Comparison of ENCODE assay signal across 12 mouse cellular contexts in the genomic region with DNA sequence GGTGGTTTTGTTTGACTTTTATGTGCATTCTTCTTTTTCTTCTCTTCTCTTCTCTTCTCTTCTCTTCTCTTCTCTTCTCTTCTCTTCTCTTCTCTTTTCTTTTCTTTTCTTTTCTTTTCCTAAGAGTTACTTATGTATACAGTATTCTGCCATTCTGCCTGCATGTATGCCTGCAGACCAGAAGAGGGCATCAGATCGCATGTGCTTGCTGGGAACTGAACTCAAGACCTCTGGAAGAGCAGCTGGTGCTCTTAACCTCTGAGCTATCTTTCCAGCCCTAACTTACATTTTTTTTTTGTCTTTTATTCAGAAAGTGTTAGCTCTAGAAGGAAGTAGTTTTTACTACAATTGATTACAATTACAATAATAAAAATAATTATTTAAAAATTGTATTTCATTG. TPM values are rescaled to one million over a fixed set of nuclear protein-coding genes. Genes with fewer than 3 reads are reported as not detected.
A peak's percentile ranks its signal among the peaks of the same experiment; 100 is the strongest.
DNase-seq lines count a peak whose midpoint lies in the region; ATAC-seq and TF ChIP-seq lines count a peak whose summit lies in the region.
"Had no signal": no experiment of that assay in that cellular context is flagged by ENCODE, and none has a peak within 500 bp of the region (broad histone marks: within the 10 kb centered on the region; RNA-seq: fewer than 3 reads in every experiment).

No protein-coding gene starts in this region.

- DNase-seq in hindbrain, postnatal 0 days (ENCODE audit: low spot score): no peak
- no peak for DNase-seq in hindbrain, embryonic 14.5 days (ENCODE audit: low spot score)
- no peak for DNase-seq in lung, postnatal 0 days (ENCODE audit: low spot score)
- DNase-seq in lung, postnatal 25 days (ENCODE audit: low spot score): no peak
- DNase-seq in MEL (ENCODE audit: low read depth, low spot score): peak; percentile 64
- DNase-seq in naive thymus-derived CD4-positive, alpha-beta T cell, adult 2 months (ENCODE audit: low read depth): peak; percentile 16
- DNase-seq in frontal cortex, postnatal 10 days (ENCODE audit: low spot score in 2 of 2): no peak
- DNase-seq in heart, embryonic 10.5 days (ENCODE audit: low spot score): no peak
- DNase-seq: cerebellum, postnatal 25 days; heart, adult 18-20 months; kidney, adult 11 months had no signal

- no peaks in the 10 kb centered on the region for H3K27me3 ChIP-seq in hindbrain, postnatal 0 days (ENCODE audit: insufficient read depth, low read length)
- H3K27me3 ChIP-seq in hindbrain, embryonic 14.5 days (ENCODE audit: control insufficient read depth, insufficient read depth, low read length): no peaks in the 10 kb centered on the region
- no peaks in the 10 kb centered on the region for H3K27me3 ChIP-seq in lung, postnatal 0 days (replicated peaks; ENCODE audit: insufficient read depth, low read length)
- no peaks in the 10 kb centered on the region for H3K27me3 ChIP-seq in MEL (ENCODE audit: control insufficient read depth in 1 of 2, insufficient read depth in 2 of 2, low read length in 2 of 2)
- H3K27me3 ChIP-seq in heart, embryonic 10.5 days (ENCODE audit: insufficient read depth, poor library complexity, severe bottlenecking): no peaks in the 10 kb centered on the region
- H3K27me3 ChIP-seq: embryonic facial prominence, embryonic 15.5 days had no signal

- no peaks in the 10 kb centered on the region for H3K4me1 ChIP-seq in hindbrain, postnatal 0 days (ENCODE audit: insufficient read depth, low read length)
- H3K4me1 ChIP-seq in hindbrain, embryonic 14.5 days (replicated peaks; ENCODE audit: control insufficient read depth, insufficient read depth, low read length): no peaks in the 10 kb centered on the region
- no peaks in the 10 kb centered on the region for H3K4me1 ChIP-seq in lung, postnatal 0 days (ENCODE audit: insufficient read depth, low read depth, low read length)
- H3K4me1 ChIP-seq in MEL (ENCODE audit: control insufficient read depth in 1 of 2, insufficient read depth in 2 of 2, low read length in 2 of 2): no peaks in the 10 kb centered on the region
- no peaks in the 10 kb centered on the region for H3K4me1 ChIP-seq in heart, embryonic 10.5 days
- H3K4me1 ChIP-seq: embryonic facial prominence, embryonic 15.5 days had no signal

- H3K79me2 ChIP-seq in MEL (ENCODE audit: control insufficient read depth, insufficient read depth, low read length, poor library complexity): peaks cover 1% of the 10 kb centered on the region; the same call in 1 of the 2 replicates

- H3K36me3 ChIP-seq in hindbrain, postnatal 0 days (ENCODE audit: insufficient read depth, low read length): peaks cover 22% of the 10 kb centered on the region
- peaks cover 42% of the 10 kb centered on the region for H3K36me3 ChIP-seq in hindbrain, embryonic 14.5 days (replicated peaks; ENCODE audit: control insufficient read depth, insufficient read depth)
- peaks cover 19% of the 10 kb centered on the region; the same call in 1 of the 2 replicates for H3K36me3 ChIP-seq in lung, postnatal 0 days (ENCODE audit: insufficient read depth, low read length)
- H3K36me3 ChIP-seq in MEL (ENCODE audit: control insufficient read depth in 1 of 2, insufficient read depth in 2 of 2, low read length in 2 of 2): peaks cover 0 to 16% of the 10 kb centered on the region in 2 experiments; a peak in 2 of 4 replicates
- H3K36me3 ChIP-seq in heart, embryonic 10.5 days: peaks cover 50% of the 10 kb centered on the region

- TF ChIP-seq CTCF in hindbrain, postnatal 0 days (IDR thresholded peaks at IDR 0.05; ENCODE audit: low read depth): peak; percentile 30; the same call in 1 of the 2 replicates
- TF ChIP-seq CTCF in lung, postnatal 0 days (IDR thresholded peaks at IDR 0.05): peak; percentile 46
- peak; percentile 40 to 67 (median 60); a peak in 5 of 6 replicates for TF ChIP-seq CTCF in MEL (IDR thresholded peaks at IDR 0.05 in 2 of 3, conservative IDR thresholded peaks at IDR 0.05 in 1 of 3; ENCODE audit: control insufficient read depth in 1 of 3, insufficient read depth in 1 of 3, low read depth in 2 of 3, low read length in 3 of 3, poor library complexity in 1 of 3, severe bottlenecking in 1 of 3)

- no peak overlapping the region for H3K4me3 ChIP-seq in hindbrain, postnatal 0 days (ENCODE audit: low read length)
- no peak overlapping the region for H3K4me3 ChIP-seq in hindbrain, embryonic 14.5 days (replicated peaks; ENCODE audit: low read length)
- H3K4me3 ChIP-seq in lung, postnatal 0 days (ENCODE audit: low read depth, low read length): no peak overlapping the region
- H3K4me3 ChIP-seq in MEL (ENCODE audit: control insufficient read depth in 1 of 2, insufficient read depth in 1 of 2, low read depth in 2 of 2, low read length in 2 of 2): no peak overlapping the region
- no peak overlapping the region for H3K4me3 ChIP-seq in heart, embryonic 10.5 days
- H3K4me3 ChIP-seq: embryonic facial prominence, embryonic 15.5 days had no signal

- H3K27ac ChIP-seq in hindbrain, postnatal 0 days: no peak overlapping the region
- H3K27ac ChIP-seq in hindbrain, embryonic 14.5 days: no peak overlapping the region
- H3K27ac ChIP-seq in lung, postnatal 0 days (ENCODE audit: low read length): no peak overlapping the region
- H3K27ac ChIP-seq in MEL (ENCODE audit: control insufficient read depth, low read depth, low read length): no peak overlapping the region
- no peak overlapping the region for H3K27ac ChIP-seq in heart, embryonic 10.5 days
- H3K27ac ChIP-seq: embryonic facial prominence, embryonic 15.5 days had no signal

- TF ChIP-seq EP300 in lung, postnatal 0 days (IDR thresholded peaks at IDR 0.05): no peak
- TF ChIP-seq EP300 in MEL (IDR thresholded peaks at IDR 0.05; ENCODE audit: low read depth in 1 of 2, low read length in 2 of 2): no peak

- no peak for ATAC-seq in hindbrain, postnatal 0 days
- no peak for ATAC-seq in hindbrain, embryonic 14.5 days (ENCODE audit: low FRiP score)
- no peak for ATAC-seq in lung, postnatal 0 days

- H3K9ac ChIP-seq in hindbrain, postnatal 0 days (replicated peaks; ENCODE audit: low read length): no peak overlapping the region
- H3K9ac ChIP-seq in hindbrain, embryonic 14.5 days: no peak overlapping the region
- H3K9ac ChIP-seq in lung, postnatal 0 days (replicated peaks; ENCODE audit: low read depth): no peak overlapping the region
- H3K9ac ChIP-seq in MEL (ENCODE audit: control insufficient read depth, low read depth, low read length, poor library complexity, severe bottlenecking): no peak overlapping the region
- H3K9ac ChIP-seq: embryonic facial prominence, embryonic 15.5 days had no signal

- TF ChIP-seq POLR2A in MEL (IDR thresholded peaks at IDR 0.05; ENCODE audit: control insufficient read depth in 1 of 2, insufficient read depth in 1 of 2, low read depth in 1 of 2, low read length in 2 of 2, poor library complexity in 1 of 2): no peak

- no peaks in the 10 kb centered on the region for H3K9me3 ChIP-seq in hindbrain, postnatal 0 days (ENCODE audit: low read length)
- H3K9me3 ChIP-seq in hindbrain, embryonic 14.5 days (ENCODE audit: control insufficient read depth, low read length): no peaks in the 10 kb centered on the region
- no peaks in the 10 kb centered on the region for H3K9me3 ChIP-seq in lung, postnatal 0 days (ENCODE audit: low read length)
- H3K9me3 ChIP-seq in MEL (replicated peaks; ENCODE audit: insufficient read depth, low read length): no peaks in the 10 kb centered on the region
- no peaks in the 10 kb centered on the region for H3K9me3 ChIP-seq in heart, embryonic 10.5 days
- H3K9me3 ChIP-seq: embryonic facial prominence, embryonic 15.5 days had no signal

- no peak overlapping the region for H3K4me2 ChIP-seq in hindbrain, postnatal 0 days (ENCODE audit: low read depth, low read length)
- no peak overlapping the region for H3K4me2 ChIP-seq in hindbrain, embryonic 14.5 days (replicated peaks)
- no peak overlapping the region for H3K4me2 ChIP-seq in lung, postnatal 0 days (replicated peaks; ENCODE audit: low read depth, low read length)
- H3K4me2 ChIP-seq: embryonic facial prominence, embryonic 15.5 days had no signal

- peak; percentile 46 for TF ChIP-seq RAD21 in MEL (IDR thresholded peaks at IDR 0.05; ENCODE audit: low read depth, low read length)

- 85% methylated on average over 1 of the region's 1 CpGs for WGBS in hindbrain, postnatal 0 days
- WGBS in hindbrain, embryonic 14.5 days: 77% methylated on average over 1 of the region's 1 CpGs
- 83% methylated on average over 1 of the region's 1 CpGs for WGBS in lung, postnatal 0 days
- 69% methylated on average over 1 of the region's 1 CpGs for WGBS in heart, embryonic 10.5 days

TF ChIP-seq in MEL, 35 proteins besides CTCF, POLR2A, EP300 and RAD21:
- TF ChIP-seq SMC3 (IDR thresholded peaks at IDR 0.05; ENCODE audit: low read depth, low read length): peak; percentile 65
- peak; percentile 64; the same call in 1 of the 2 replicates for TF ChIP-seq MYC (IDR thresholded peaks at IDR 0.05; ENCODE audit: low read depth, low read length)
- peak; percentile 39; the same call in 1 of the 2 replicates for TF ChIP-seq ZC3H11A (IDR thresholded peaks at IDR 0.05; ENCODE audit: low read depth, low read length)
- TF ChIP-seq ZKSCAN1 (IDR thresholded peaks at IDR 0.05; ENCODE audit: low read depth, low read length): no peak
- no peak for TF ChIP-seq TAL1 (IDR thresholded peaks at IDR 0.05; ENCODE audit: low read length)

RNA-seq across cellular contexts. Expression of gene Clcc1, which starts 7.2 kb away (rescaled TPM):
- total RNA-seq in hindbrain, postnatal 0 days (2014; rRNA removed): 23.9 and 52.3 TPM in 2 replicates
- polyA plus RNA-seq in hindbrain, postnatal 0 days (2015; fragmentation: Nextera tagmentation; extraction: Ambion mirVana): 58.2 and 62.2 TPM in 2 replicates
- polyA plus RNA-seq in hindbrain, embryonic 14.5 days (2014; fragmentation: Nextera tagmentation; extraction: Ambion mirVana): 40.2 and 42.8 TPM in 2 replicates
- polyA plus RNA-seq in lung, postnatal 0 days (2015; fragmentation: Nextera tagmentation; extraction: Ambion mirVana): 63.6 and 65.2 TPM in 2 replicates
- total RNA-seq in MEL (2012; rRNA removed): 38.0 and 43.0 TPM in 2 replicates
- polyA plus RNA-seq in MEL (2012; ENCODE audit: insufficient read depth in 1 of 2, insufficient read length in 2 of 2, low read depth in 1 of 2, low replicate concordance in 2 of 2, missing spikeins in 1 of 2): 10 to 100 TPM in 1 of 2 experiments, not detected in 1; 25.9 TPM
- 50.2 and 58.9 TPM in 2 replicates for polyA plus RNA-seq in heart, embryonic 10.5 days (2016; fragmentation: Nextera tagmentation; extraction: Ambion mirVana)

Comparison
In these comparisons a context has a peak if more than half of its experiments do, and no peak if none do; other contexts are left out.
1. DNase-seq: peak in MEL (single experiment) and naive thymus-derived CD4-positive, alpha-beta T cell, adult 2 months (single experiment); none in hindbrain, postnatal 0 days (single experiment), hindbrain, embryonic 14.5 days (single experiment), lung, postnatal 0 days (single experiment), lung, postnatal 25 days (single experiment), frontal cortex, postnatal 10 days (0 of 2) and heart, embryonic 10.5 days (single experiment).
2. Peak in every context shown above with its lines, with median percentiles within 50 percentile points of each other: CTCF ChIP-seq.